Mouse (Mus musculus): Measurements from ENCODE around the gene Gtdc1. TPM values are rescaled to one million over a fixed set of nuclear protein-coding genes. Genes with fewer than 3 reads are reported as not detected.
A peak's percentile ranks its signal among the peaks of the same experiment; 100 is the strongest.

Gtdc1 gene
- 60.8 and 62.0 TPM in 2 replicates for polyA plus RNA-seq (2012; rRNA removed)

GRCm38 (mm10) chr2:44927482-44927811 is at the start of gene Gtdc1:
Gtdc1 (minus strand) TSS chr2:44927657.
- TF ChIP-seq CTCF (IDR thresholded peaks at IDR 0.05; ENCODE audit: extremely low read depth, insufficient read depth, low read length): no peak
- TF ChIP-seq POLR2A (IDR thresholded peaks at IDR 0.05; ENCODE audit: extremely low read depth, insufficient read depth, low read length): no peak
- no peaks in the 10 kb centered on the region; the same call in 1 of the 2 replicates for H3K4me1 ChIP-seq (ENCODE audit: control insufficient read depth, insufficient read depth, low read length)

GRCm38 (mm10) chr2:44977051-44977450 is 49.6 kb upstream of the Gtdc1 start:
- peaks cover 4% of the 10 kb centered on the region; the same call in 1 of the 2 replicates for H3K4me1 ChIP-seq (ENCODE audit: control insufficient read depth, insufficient read depth, low read length)
- no peak overlapping the region for H3K4me3 ChIP-seq (ENCODE audit: insufficient read depth, low read length)
- H3K27ac ChIP-seq (ENCODE audit: insufficient read depth, low read length): no peak overlapping the region
- no peak for TF ChIP-seq POLR2A (IDR thresholded peaks at IDR 0.05; ENCODE audit: extremely low read depth, insufficient read depth, low read length)
- TF ChIP-seq CTCF (IDR thresholded peaks at IDR 0.05; ENCODE audit: extremely low read depth, insufficient read depth, low read length): no peak

More at GRCm38 (mm10) chr2:44927482-44927811, at the start of gene Gtdc1:
- Histone ChIP-seq H3K27ac (ENCODE audit: insufficient read depth, low read length) (peak within 1 kb of the TSS; percentile 99), H3K4me3 (ENCODE audit: insufficient read depth, low read length) (peak within 1 kb of the TSS; percentile 86)

- Histone ChIP-seq H3K4me3 (ENCODE audit: insufficient read depth, low read length) (no peak overlapping the region), H3K27ac (ENCODE audit: insufficient read depth, low read length) (no peak overlapping the region), H3K4me1 (ENCODE audit: control insufficient read depth, insufficient read depth, low read length) (peaks cover 4% of the 10 kb centered on the region; the same call in 1 of the 2 replicates)
- TF ChIP-seq POLR2A (IDR thresholded peaks at IDR 0.05; ENCODE audit: extremely low read depth, insufficient read depth, low read length) (no peak), CTCF (IDR thresholded peaks at IDR 0.05; ENCODE audit: extremely low read depth, insufficient read depth, low read length) (no peak)
Measured at GRCm38 (mm10) chr2:44976484-44976883, 49.0 kb upstream of the Gtdc1 start.

- no peak overlapping the region for H3K27ac ChIP-seq (ENCODE audit: insufficient read depth, low read length)
- H3K4me1 ChIP-seq (ENCODE audit: control insufficient read depth, insufficient read depth, low read length): peaks cover under 1% of the 10 kb centered on the region; the same call in 1 of the 2 replicates
- H3K4me3 ChIP-seq (ENCODE audit: insufficient read depth, low read length): no peak overlapping the region
- TF ChIP-seq POLR2A (IDR thresholded peaks at IDR 0.05; ENCODE audit: extremely low read depth, insufficient read depth, low read length) (no peak), CTCF (IDR thresholded peaks at IDR 0.05; ENCODE audit: extremely low read depth, insufficient read depth, low read length) (no peak)
Measured at GRCm38 (mm10) chr2:44973828-44974227, 46.4 kb upstream of the Gtdc1 start.

GRCm38 (mm10) chr2:44970087-44970646 is 42.7 kb upstream of the Gtdc1 start:
- Histone ChIP-seq H3K4me3 (ENCODE audit: insufficient read depth, low read length) (no peak overlapping the region), H3K4me1 (ENCODE audit: control insufficient read depth, insufficient read depth, low read length) (no peaks in the 10 kb centered on the region), H3K27ac (ENCODE audit: insufficient read depth, low read length) (no peak overlapping the region)
- TF ChIP-seq CTCF (IDR thresholded peaks at IDR 0.05; ENCODE audit: extremely low read depth, insufficient read depth, low read length) (no peak), POLR2A (IDR thresholded peaks at IDR 0.05; ENCODE audit: extremely low read depth, insufficient read depth, low read length) (no peak)

- Histone ChIP-seq H3K4me1 (ENCODE audit: control insufficient read depth, insufficient read depth, low read length) (no peaks in the 10 kb centered on the region), H3K4me3 (ENCODE audit: insufficient read depth, low read length) (no peak overlapping the region), H3K27ac (ENCODE audit: insufficient read depth, low read length) (no peak overlapping the region)
- TF ChIP-seq POLR2A (IDR thresholded peaks at IDR 0.05; ENCODE audit: extremely low read depth, insufficient read depth, low read length): no peak
Measured at GRCm38 (mm10) chr2:44969640-44970039, 42.2 kb upstream of the Gtdc1 start.

- no peak for TF ChIP-seq CTCF (IDR thresholded peaks at IDR 0.05; ENCODE audit: extremely low read depth, insufficient read depth, low read length)
- TF ChIP-seq POLR2A (IDR thresholded peaks at IDR 0.05; ENCODE audit: extremely low read depth, insufficient read depth, low read length): no peak
- Histone ChIP-seq H3K27ac (ENCODE audit: insufficient read depth, low read length) (no peak overlapping the region), H3K4me3 (ENCODE audit: insufficient read depth, low read length) (no peak overlapping the region), H3K4me1 (ENCODE audit: control insufficient read depth, insufficient read depth, low read length) (no peaks in the 10 kb centered on the region)
Measured at GRCm38 (mm10) chr2:44969226-44969625, 41.8 kb upstream of the Gtdc1 start.

GRCm38 (mm10) chr2:44965834-44966555 is 38.5 kb upstream of the Gtdc1 start:
- H3K4me3 ChIP-seq (ENCODE audit: insufficient read depth, low read length): no peak overlapping the region
- H3K4me1 ChIP-seq (ENCODE audit: control insufficient read depth, insufficient read depth, low read length): no peaks in the 10 kb centered on the region
- TF ChIP-seq POLR2A (IDR thresholded peaks at IDR 0.05; ENCODE audit: extremely low read depth, insufficient read depth, low read length) (no peak), CTCF (IDR thresholded peaks at IDR 0.05; ENCODE audit: extremely low read depth, insufficient read depth, low read length) (no peak)
- no peak overlapping the region for H3K27ac ChIP-seq (ENCODE audit: insufficient read depth, low read length)

GRCm38 (mm10) chr2:44962620-44963019 is 35.2 kb upstream of the Gtdc1 start:
- H3K4me3 ChIP-seq (ENCODE audit: insufficient read depth, low read length): no peak overlapping the region
- TF ChIP-seq CTCF (IDR thresholded peaks at IDR 0.05; ENCODE audit: extremely low read depth, insufficient read depth, low read length) (no peak), POLR2A (IDR thresholded peaks at IDR 0.05; ENCODE audit: extremely low read depth, insufficient read depth, low read length) (no peak)
- no peaks in the 10 kb centered on the region for H3K4me1 ChIP-seq (ENCODE audit: control insufficient read depth, insufficient read depth, low read length)
- H3K27ac ChIP-seq (ENCODE audit: insufficient read depth, low read length): no peak overlapping the region

- Histone ChIP-seq H3K4me1 (ENCODE audit: control insufficient read depth, insufficient read depth, low read length) (no peaks in the 10 kb centered on the region), H3K27ac (ENCODE audit: insufficient read depth, low read length) (no peak overlapping the region), H3K4me3 (ENCODE audit: insufficient read depth, low read length) (no peak overlapping the region)
- TF ChIP-seq CTCF (IDR thresholded peaks at IDR 0.05; ENCODE audit: extremely low read depth, insufficient read depth, low read length) (no peak), POLR2A (IDR thresholded peaks at IDR 0.05; ENCODE audit: extremely low read depth, insufficient read depth, low read length) (no peak)
Measured at GRCm38 (mm10) chr2:44961192-44961591, 33.7 kb upstream of the Gtdc1 start.

Measured in cortical plate, adult 2 months (tissue).